Mouse (Mus musculus) midbrain, embryonic 14.5 days (tissue): ENCODE results near the gene Raph1. TPM values are rescaled to one million over a fixed set of nuclear protein-coding genes. Genes with fewer than 3 reads are reported as not detected.
"Not testable (repeated sequence)": the region's sequence is repeated elsewhere in the genome, so short reads cannot be mapped to it uniquely, and the experiment has no call there.

ENCODE experiments used
- ATAC-seq: fragments of 200-750 bp; cut with Nextera tagmentation; 2 replicates; pipeline ENCODE4 v1.8.0; 2017; ENCODE audit warnings: moderate number of reproducible peaks, moderate library complexity; ENCODE audit not compliant: low FRiP score, low TSS enrichment
- DNase-seq: peaks from one replicate; pipeline ENCODE4 v3.0.0-alpha.2; 2015
- H3K27ac ChIP-seq: fragments of 300-500 bp; sonication (generic); replicated peaks from 2 replicates; pipeline ENCODE4 v1.5.1; 2014; ENCODE audit warnings: mild to moderate bottlenecking, low read depth, low read length, moderate library complexity
- H3K27me3 ChIP-seq: fragments of 300-500 bp; sonication (generic); 2 replicates; pipeline ENCODE4 v1.6.1; 2014; ENCODE audit warnings: low read length, control low read depth, mixed read lengths; ENCODE audit not compliant: control insufficient read depth, insufficient read depth
- H3K36me3 ChIP-seq: fragments of 300-500 bp; sonication (generic); 2 replicates; pipeline ENCODE4 v1.6.1; 2014; ENCODE audit warnings: low read length, control low read depth; ENCODE audit not compliant: control insufficient read depth, insufficient read depth
- H3K4me1 ChIP-seq: fragments of 300-500 bp; sonication (generic); 2 replicates; pipeline ENCODE4 v1.6.1; 2014; ENCODE audit warnings: mild to moderate bottlenecking, antibody characterized with exemption, low read length, control low read depth; ENCODE audit not compliant: control insufficient read depth, insufficient read depth
- H3K4me2 ChIP-seq: fragments of 300-500 bp; sonication (generic); 2 replicates; pipeline ENCODE4 v1.6.1; 2014; ENCODE audit warnings: mild to moderate bottlenecking, low read length, moderate library complexity
- H3K4me3 ChIP-seq: fragments of 300-500 bp; sonication (generic); replicated peaks from 2 replicates; pipeline ENCODE4 v1.5.1; 2014; ENCODE audit warnings: low read depth, low read length
- H3K9ac ChIP-seq: fragments of 300-500 bp; sonication (generic); replicated peaks from 2 replicates; pipeline ENCODE4 v1.6.1; 2014; ENCODE audit warnings: mild to moderate bottlenecking, low read length, moderate library complexity
- H3K9me3 ChIP-seq: fragments of 300-500 bp; sonication (generic); 2 replicates; pipeline ENCODE4 v1.6.1; 2016; ENCODE audit warnings: low read length, control low read depth, mixed read lengths; ENCODE audit not compliant: control insufficient read depth
- WGBS: fragments of 180-500 bp; shearing (Covaris S2); extraction: QIAGEN DNeasy Blood & Tissue Kit; methylation state at CpG from one replicate; pipeline ENCODE4 v1.1.7; 2014; 5-methylcytosine and 5-hydroxymethylcytosine counted together
- microRNA-seq: library from miRNA; unstranded; fragments of <30 nt; microRNA quantifications from one replicate; pipeline ENCODE4, GENCODE M21; 2016
- polyA plus RNA-seq: library from polyadenylated mRNA; unstranded; fragments of >200 nt; fragmentation: Nextera tagmentation; extraction: Ambion mirVana; gene quantifications from 2 replicates; pipeline ENCODE4 v1.2.1, GENCODE M21; 2014

Gene Raph1
- polyA plus RNA-seq, 1 experiment from 2014 or later: 25.5 TPM

GRCm38 (mm10) chr1:60447067-60447466, 119.8 kb downstream of the Raph1 start:
- ATAC-seq (no peak), DNase-seq (no peak)
- H3K4me3 ChIP-seq: no peak overlapping the region
- no peaks in the 10 kb centered on the region for H3K4me1 ChIP-seq
- H3K27ac ChIP-seq: no peak overlapping the region
- peaks cover 39% of the 10 kb centered on the region for H3K36me3 ChIP-seq
- H3K4me2 ChIP-seq: no peak overlapping the region
- H3K9ac ChIP-seq: no peak overlapping the region
- H3K9me3 ChIP-seq: no peaks in the 10 kb centered on the region
- H3K27me3 ChIP-seq: no peaks in the 10 kb centered on the region
- WGBS: 91% methylated on average over 12 of the region's 12 CpGs

GRCm38 (mm10) chr1:60441438-60441837, 125.5 kb downstream of the Raph1 start:
- ATAC-seq: not testable (repeated sequence)

GRCm38 (mm10) chr1:60432497-60432896, 134.4 kb downstream of the Raph1 start:
- no peaks in the 10 kb centered on the region for H3K4me1 ChIP-seq
- no peaks in the 10 kb centered on the region for H3K27me3 ChIP-seq
- 15% methylated on average over 1 of the region's 1 CpGs for WGBS
- 0 out of 2 replicates have a peak, but pooled peaks cover 7% of the 10 kb centered on the region for H3K36me3 ChIP-seq
- H3K27ac ChIP-seq: no peak overlapping the region
- DNase-seq: no peak
- no peak overlapping the region for H3K4me3 ChIP-seq
- no peak overlapping the region for H3K4me2 ChIP-seq
- H3K9ac ChIP-seq: no peak overlapping the region
- no peak for ATAC-seq
- H3K9me3 ChIP-seq: no peaks in the 10 kb centered on the region

More at GRCm38 (mm10) chr1:60441438-60441837, 125.5 kb downstream of the Raph1 start:
- not testable (repeated sequence) for DNase-seq, H3K4me3 ChIP-seq, H3K27ac ChIP-seq, H3K4me1 ChIP-seq, H3K9ac ChIP-seq, H3K4me2 ChIP-seq, H3K9me3 ChIP-seq, H3K27me3 ChIP-seq
- WGBS: 83% methylated on average over 5 of the region's 5 CpGs
- H3K36me3 ChIP-seq: peaks cover 24% of the 10 kb centered on the region; the same call in 1 of the 2 replicates

Small RNA genes within 50 kb of the gene (microRNA-seq; reads per million reads assigned to microRNA genes)
- not detected for gene Gm23762

Other genes with a start within 250 kb of the Raph1 start
- gene Cyp20a1, start 223.8 kb downstream of the Raph1 start, polyA plus RNA-seq: 5.0 and 6.7 TPM in 2 replicates
- 79.7 and 84.0 TPM in 2 replicates for gene Abi2, start 157.5 kb downstream of the Raph1 start, polyA plus RNA-seq
- 0.12 and 0.18 TPM in 2 replicates for gene Cd28, start 149.7 kb upstream of the Raph1 start, polyA plus RNA-seq